Mouse (Mus musculus): ENCODE measurements around the gene Hhex.

The Hhex gene

GRCm38 (mm10) chr19:37449246-37449645 is 14.6 kb downstream of the Hhex start:
- DNase-seq (ENCODE audit: low read depth, low spot score) = no peak

GRCm38 (mm10) chr19:37455528-37455927 is 20.9 kb downstream of the Hhex start:
- no peak for DNase-seq (ENCODE audit: low read depth, low spot score)

DNA sequence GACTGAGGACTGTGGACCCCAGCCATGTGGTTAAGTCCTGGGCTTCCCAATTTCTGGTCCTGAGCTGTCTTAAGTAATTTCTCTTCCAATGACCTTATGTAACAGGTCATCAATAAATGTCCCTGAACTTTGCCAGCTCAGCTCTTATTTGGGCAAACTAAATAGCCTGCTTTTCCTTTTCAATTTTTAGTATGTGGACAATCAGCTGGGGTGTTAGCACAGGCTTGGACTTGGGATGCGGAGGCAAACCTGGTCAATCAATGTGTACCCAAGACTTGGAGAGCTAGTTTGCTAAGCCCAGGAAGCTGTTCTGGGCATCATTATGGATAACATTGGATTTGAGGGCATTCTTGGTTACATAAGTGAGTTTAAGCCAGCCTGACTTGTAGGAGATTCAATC is 21.4 kb downstream of the Hhex start:
- no peak for DNase-seq (ENCODE audit: low read depth, low spot score)

DNA sequence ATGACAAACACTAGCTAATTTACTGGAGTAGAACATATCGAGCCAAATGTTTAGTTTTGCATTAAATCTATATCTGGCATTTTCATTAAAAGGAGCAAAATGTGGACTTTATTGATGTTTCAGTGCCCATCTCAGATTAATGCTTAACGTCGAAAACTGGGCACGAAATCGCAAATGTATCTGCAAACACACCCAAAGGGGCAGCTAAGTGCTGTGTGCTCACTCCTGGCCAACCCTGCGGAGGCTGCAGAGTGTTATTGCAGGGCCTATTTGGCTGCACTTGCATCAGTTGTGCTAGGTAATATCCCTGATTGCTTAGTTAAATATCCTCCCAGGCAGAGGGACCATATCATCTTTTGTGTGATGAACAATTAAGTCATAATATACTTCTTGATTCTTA is 23.4 kb downstream of the Hhex start:
- no peak for DNase-seq (ENCODE audit: low read depth, low spot score)

DNA sequence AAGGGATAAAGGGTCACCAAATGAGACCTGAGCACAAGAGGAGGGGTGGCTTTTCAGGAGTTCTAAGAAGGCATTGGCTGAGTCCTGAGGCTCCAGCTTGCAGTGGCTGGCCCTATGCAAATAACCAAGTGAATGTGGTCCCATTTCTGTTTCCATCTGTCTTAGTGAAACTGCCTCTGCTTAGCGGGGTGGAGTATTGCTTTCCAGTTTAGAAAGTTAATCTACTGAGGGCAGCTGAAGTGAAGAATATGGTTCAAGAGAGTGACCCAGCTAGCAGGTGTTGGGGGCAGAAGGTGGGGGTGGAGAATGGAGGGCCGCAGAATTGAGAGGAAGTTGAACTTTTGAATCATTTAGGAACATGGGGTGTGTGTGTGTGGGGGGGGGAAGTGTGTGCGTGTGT is 31.8 kb downstream of the Hhex start:
- DNase-seq (ENCODE audit: low read depth, low spot score) = no peak

DNA sequence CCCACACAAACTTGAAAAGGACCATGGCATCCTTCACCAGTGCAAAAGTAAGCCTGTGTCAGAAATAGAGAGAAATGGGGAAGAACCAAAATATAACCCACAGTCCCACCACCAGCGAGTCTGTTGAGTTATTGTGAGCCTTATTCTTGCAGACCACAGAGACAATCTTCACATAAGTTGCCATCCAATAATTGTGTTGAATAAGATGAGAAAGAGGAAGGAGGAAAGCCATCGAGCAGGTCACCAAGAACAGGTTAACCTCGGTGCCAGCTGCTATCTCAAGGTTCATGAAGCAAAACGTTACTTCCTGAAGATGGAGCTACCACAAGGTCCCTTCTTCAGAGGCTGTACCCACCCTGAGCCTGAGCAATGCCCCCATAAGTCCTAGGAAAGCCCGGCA is 32.4 kb downstream of the Hhex start:
- DNase-seq (ENCODE audit: low read depth, low spot score) = no peak

DNA sequence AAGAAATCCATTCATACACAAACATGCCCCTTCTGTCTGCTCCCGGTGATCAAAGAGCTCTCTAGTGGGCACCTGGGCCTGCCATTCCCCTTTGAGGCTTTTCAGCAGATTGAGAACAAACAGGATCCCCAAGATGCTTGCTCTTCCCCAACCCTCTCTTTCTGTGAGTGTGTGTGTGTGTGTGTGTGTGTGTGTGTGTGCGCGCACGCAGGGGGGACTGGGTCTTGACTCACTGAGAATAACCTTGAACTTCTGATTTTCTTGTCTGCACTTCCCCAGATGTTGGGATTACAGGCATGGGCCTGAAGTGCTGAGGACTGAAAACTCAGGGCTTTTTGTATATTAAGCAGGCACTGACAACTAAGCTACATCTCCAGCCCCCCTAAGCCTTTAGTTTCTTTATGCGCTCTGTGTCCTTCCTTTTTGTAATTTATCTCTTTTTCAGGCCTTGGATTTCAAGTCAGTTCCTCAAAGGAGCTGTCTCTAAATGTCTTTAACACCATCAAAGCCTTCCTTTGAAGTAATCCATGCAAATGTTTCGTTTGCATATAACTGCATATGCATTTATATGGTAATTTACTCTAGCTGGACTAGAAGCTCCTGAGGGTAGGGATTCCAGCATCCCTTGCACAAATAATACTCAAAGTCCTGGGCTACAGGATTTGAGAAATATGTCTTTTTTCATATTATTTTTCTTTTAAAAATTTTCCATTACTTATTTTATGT is 34.4 kb downstream of the Hhex start:
- DNase-seq (ENCODE audit: low read depth, low spot score) = no peak

DNA sequence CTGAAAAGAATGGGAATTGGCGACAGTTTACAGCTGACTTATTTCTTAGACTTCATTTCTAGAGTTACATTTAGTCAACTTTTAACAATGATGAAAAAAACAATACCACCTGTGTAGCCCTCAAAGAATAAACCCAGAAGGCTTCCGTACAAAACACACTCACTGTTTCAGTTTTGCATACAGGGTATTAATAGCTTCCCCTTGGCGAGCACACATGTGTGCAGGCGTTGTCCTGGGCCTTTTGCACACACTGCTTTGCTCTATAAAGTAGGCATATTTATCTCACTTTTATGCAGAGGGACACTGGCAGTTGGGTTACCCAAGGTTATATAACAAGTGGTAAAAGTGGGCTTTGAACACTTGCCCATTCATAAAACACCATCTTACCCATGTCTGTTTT is 37.1 kb downstream of the Hhex start:
- DNase-seq (ENCODE audit: low read depth, low spot score) = no peak

DNA sequence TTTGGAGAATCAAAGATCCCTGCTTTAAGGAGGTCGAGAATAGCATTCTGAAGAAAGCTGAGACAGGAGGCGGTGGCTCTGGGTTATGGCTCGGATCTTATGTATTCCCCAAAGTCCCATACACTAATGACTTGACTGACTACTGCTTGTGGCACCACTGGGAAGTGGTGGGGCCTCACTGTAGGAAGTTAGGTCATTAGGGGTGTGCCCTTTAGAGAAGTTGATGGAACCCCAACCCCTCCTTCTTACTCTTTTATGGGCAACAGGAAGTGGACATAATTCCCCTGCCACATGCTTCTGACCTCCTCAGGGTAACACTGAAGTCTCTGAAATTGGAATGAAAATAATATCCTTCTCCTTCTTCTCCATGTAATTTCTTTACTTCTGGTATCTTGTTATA is 38.0 kb downstream of the Hhex start:
- no peak for DNase-seq (ENCODE audit: low read depth, low spot score)

- no peak for DNase-seq (ENCODE audit: low read depth, low spot score)
Observed at GRCm38 (mm10) chr19:37481704-37482103, 47.1 kb downstream of the Hhex start.

DNA sequence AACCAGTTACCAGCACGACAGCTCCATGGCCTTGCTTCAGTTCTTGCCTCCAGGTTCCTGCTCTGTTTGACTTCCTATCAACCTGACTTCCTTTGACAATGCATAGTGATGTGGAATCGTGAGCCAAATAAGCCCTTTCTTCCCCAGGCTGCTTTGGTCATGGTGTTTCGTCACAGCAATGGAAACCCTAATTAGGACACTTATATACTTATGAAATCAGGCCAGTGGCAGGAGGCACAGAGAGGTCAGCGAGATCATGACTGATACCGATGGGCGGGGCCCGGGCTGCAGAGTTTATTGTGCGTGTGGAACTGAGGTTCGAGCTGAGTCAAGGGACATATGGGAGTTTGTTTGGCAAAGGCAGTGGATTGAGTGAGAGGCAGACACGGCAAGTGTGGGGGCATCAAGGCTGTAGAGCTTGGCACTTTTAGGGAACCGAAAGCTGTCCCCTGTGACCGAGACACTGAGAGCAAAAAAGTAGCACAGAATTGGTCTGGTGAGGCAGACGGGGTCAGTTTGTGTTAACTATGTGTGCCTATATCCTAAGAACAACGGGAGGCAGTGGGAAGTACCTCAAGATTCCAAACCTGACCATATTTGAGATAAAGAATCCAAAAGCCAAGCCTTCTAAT is 48.1 kb downstream of the Hhex start:
- DNase-seq (ENCODE audit: low read depth, low spot score) = no peak

GRCm38 (mm10) chr19:37484787-37485186 is 50.2 kb downstream of the Hhex start:
- no peak for DNase-seq (ENCODE audit: low read depth, low spot score)

DNA sequence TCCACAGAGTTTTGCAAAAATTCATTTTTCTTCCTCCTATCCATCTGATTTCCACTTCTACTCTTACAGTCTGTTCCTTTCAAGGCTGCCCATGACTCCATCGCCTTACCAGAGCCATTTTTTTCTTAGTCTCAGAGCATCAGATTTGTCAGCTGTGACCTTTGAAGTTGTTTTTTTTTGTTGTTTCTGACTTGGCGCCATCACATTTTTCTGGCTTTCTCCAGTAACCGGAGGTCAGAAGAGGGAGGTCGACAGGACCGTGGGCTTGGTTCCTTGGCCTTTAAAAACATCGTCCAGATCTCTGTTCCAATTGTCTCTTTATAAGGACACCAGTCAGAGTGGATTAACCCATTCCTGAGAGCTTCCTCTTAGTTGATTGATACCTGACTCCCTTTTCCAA is 52.2 kb downstream of the Hhex start:
- no peak for DNase-seq (ENCODE audit: low read depth, low spot score)

- DNase-seq (ENCODE audit: low read depth, low spot score) = no peak
Observed at GRCm38 (mm10) chr19:37487811-37488475, 53.3 kb downstream of the Hhex start.

DNA sequence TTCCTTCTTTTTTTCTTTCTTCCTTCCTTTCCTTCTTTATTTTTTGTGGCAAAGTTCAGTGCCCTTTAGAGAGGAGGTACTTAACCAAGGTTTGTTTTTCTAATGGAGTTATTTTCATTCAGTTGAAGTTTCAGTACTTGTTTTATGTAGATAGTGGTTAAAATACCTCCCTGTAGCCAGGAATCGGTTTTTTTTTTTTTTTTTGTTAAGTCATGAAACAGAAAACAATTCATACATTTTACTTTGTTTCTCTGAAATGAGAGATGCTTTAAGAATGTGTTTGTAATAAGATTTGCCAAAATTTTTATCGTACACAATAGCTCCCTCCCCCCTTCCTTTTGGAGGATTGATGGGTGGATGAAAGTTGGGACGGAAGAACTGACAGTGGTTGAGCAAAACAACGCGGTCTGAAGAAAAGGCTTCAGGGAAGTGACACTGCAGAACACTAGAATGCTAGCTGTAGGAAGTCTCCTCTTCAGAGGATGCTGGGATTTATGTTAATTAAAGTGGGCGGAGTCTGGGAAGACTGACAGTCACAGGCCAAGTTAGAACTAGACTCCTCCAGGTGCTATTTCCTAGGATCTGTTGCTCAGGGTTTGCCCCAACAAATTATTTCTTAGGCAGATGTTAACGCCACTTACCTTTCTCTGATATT is 54.1 kb downstream of the Hhex start:
- DNase-seq (ENCODE audit: low read depth, low spot score) = no peak

Measured in CD4-positive, CD25-positive, alpha-beta regulatory T cell, adult 2 months (primary cell).